Mouse (Mus musculus): ENCODE results near the gene Dusp3. TPM values are rescaled to one million over a fixed set of nuclear protein-coding genes. Genes with fewer than 3 reads are reported as not detected.

The Dusp3 gene
- polyA plus RNA-seq, 1 experiment: 81.1 TPM

DNA sequence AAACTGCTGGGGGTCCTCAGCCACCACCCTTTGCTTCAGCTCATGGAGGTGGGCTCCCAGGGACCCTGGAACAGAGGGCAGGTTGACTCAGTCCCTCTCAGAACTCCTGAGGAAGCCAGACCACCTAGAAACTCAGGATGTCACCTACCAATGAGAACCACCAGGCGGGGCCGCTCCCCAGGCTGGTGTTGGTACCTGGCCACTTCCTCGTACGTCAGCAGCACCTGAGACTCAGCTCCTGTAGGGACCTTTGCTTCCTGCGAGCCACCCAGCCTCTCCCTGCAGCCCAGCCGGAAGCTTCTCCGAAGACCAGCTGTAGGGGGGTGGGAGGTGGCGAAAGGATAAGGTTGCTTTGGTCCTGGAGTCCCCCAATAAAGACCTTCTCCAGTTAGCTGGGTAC is 21.6 kb upstream of the Dusp3 start:
- H3ac ChIP-seq (ENCODE audit: control insufficient read depth, insufficient read length): no peak overlapping the region
- no peak overlapping the region for H3K4me2 ChIP-seq (ENCODE audit: low read depth)
- H3K79me2 ChIP-seq (ENCODE audit: control insufficient read depth, insufficient read depth): no peaks in the 10 kb centered on the region
- peaks cover 14% of the 10 kb centered on the region for H3K27me3 ChIP-seq (ENCODE audit: control insufficient read depth, insufficient read depth, insufficient read length)
- no peaks in the 10 kb centered on the region for H3K36me3 ChIP-seq (ENCODE audit: control insufficient read depth, insufficient read depth)
- TF ChIP-seq REST (IDR thresholded peaks at IDR 0.05; ENCODE audit: insufficient read depth, insufficient read length): no peak
- TF ChIP-seq MYOD1 (IDR thresholded peaks at IDR 0.05; ENCODE audit: control insufficient read depth in 1 of 3, insufficient read length in 2 of 3, low read depth in 2 of 3): no peak
- no peak for TF ChIP-seq USF1 (IDR thresholded peaks at IDR 0.05; ENCODE audit: low read depth)
- TF ChIP-seq TCF3 (IDR thresholded peaks at IDR 0.05; ENCODE audit: insufficient read length, low read depth): no peak
- no peak for TF ChIP-seq MAX (IDR thresholded peaks at IDR 0.05; ENCODE audit: low read depth)
- no peak for TF ChIP-seq CEBPB (IDR thresholded peaks at IDR 0.05; ENCODE audit: insufficient read depth, poor library complexity, severe bottlenecking)
- TF ChIP-seq TCF12 (IDR thresholded peaks at IDR 0.05; ENCODE audit: insufficient read depth, poor library complexity, severe bottlenecking): no peak
- no peak for TF ChIP-seq MYOG (IDR thresholded peaks at IDR 0.05; ENCODE audit: control insufficient read depth in 1 of 3, insufficient read depth in 1 of 3, insufficient read length in 2 of 3, low read depth in 2 of 3)
- no peak for TF ChIP-seq E2F4 (IDR thresholded peaks at IDR 0.05; ENCODE audit: insufficient read depth)
- H3K4me3 ChIP-seq: no peak overlapping the region

DNA sequence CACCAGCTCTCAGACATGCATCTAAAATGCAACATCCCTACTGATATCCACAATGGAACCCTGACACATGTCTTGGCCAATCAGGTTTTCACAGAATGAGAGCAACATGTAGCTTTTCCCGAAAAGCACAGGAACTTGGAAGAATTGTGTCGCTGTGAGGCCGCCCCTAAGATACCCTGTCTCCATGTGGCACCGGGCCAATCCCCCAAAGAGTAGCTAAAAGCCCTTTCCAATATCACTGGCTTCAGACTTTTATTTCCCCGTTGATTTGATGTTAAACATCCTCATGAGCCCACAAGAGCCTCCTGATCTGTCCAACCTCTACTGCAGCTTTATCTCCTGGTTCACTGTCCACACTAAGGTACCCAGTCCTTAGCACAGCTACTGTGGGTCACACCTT is 19.9 kb upstream of the Dusp3 start:
- H3K4me3 ChIP-seq: no peak overlapping the region
- no peak overlapping the region for H3ac ChIP-seq (ENCODE audit: control insufficient read depth, insufficient read length)
- peaks cover 18% of the 10 kb centered on the region for H3K27me3 ChIP-seq (ENCODE audit: control insufficient read depth, insufficient read depth, insufficient read length)
- TF ChIP-seq TCF12 (IDR thresholded peaks at IDR 0.05; ENCODE audit: insufficient read depth, poor library complexity, severe bottlenecking) (no peak), E2F4 (IDR thresholded peaks at IDR 0.05; ENCODE audit: insufficient read depth) (no peak), CEBPB (IDR thresholded peaks at IDR 0.05; ENCODE audit: insufficient read depth, poor library complexity, severe bottlenecking) (no peak), MAX (IDR thresholded peaks at IDR 0.05; ENCODE audit: low read depth) (no peak), REST (IDR thresholded peaks at IDR 0.05; ENCODE audit: insufficient read depth, insufficient read length) (no peak), POLR2AphosphoS2 (IDR thresholded peaks at IDR 0.05; ENCODE audit: insufficient read length, low read depth) (no peak), MYOD1 (IDR thresholded peaks at IDR 0.05; ENCODE audit: control insufficient read depth in 1 of 3, insufficient read length in 2 of 3, low read depth in 2 of 3) (no peak), TCF3 (IDR thresholded peaks at IDR 0.05; ENCODE audit: insufficient read length, low read depth) (no peak), SRF (IDR thresholded peaks at IDR 0.05; ENCODE audit: control insufficient read depth, insufficient read length, low read depth) (no peak), POLR2A (IDR thresholded peaks at IDR 0.05; ENCODE audit: insufficient read length, low read depth) (no peak), MYOG (IDR thresholded peaks at IDR 0.05; ENCODE audit: control insufficient read depth in 1 of 3, insufficient read depth in 1 of 3, insufficient read length in 2 of 3, low read depth in 2 of 3) (no peak), USF1 (IDR thresholded peaks at IDR 0.05; ENCODE audit: low read depth) (no peak)
- H3K79me2 ChIP-seq (ENCODE audit: control insufficient read depth, insufficient read depth): no peaks in the 10 kb centered on the region
- H3K36me3 ChIP-seq (ENCODE audit: control insufficient read depth, insufficient read depth): no peaks in the 10 kb centered on the region
- H3K4me2 ChIP-seq (ENCODE audit: low read depth): no peak overlapping the region

DNA sequence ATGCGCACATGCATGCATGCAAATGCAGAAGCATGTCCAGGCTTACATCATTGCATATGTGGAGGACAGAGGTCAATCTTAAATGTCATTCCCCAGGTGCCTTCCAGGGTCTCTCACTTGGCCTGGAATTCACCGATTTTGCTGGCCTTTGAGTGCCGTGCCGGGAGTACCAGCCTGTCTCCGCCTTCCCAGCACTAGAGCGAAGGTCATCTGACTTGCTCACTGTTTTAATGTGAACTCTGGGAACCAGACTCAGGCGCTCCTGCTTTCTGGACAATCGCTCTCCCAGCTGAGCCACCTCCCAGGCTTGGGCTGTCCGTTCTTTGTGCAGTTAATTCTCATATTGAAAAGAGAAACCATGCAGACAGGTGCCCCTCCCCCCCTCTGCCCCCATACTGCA is 19.5 kb upstream of the Dusp3 start:
- Histone ChIP-seq H3K36me3 (ENCODE audit: control insufficient read depth, insufficient read depth) (no peaks in the 10 kb centered on the region), H3K27me3 (ENCODE audit: control insufficient read depth, insufficient read depth, insufficient read length) (peaks cover 18% of the 10 kb centered on the region), H3ac (ENCODE audit: control insufficient read depth, insufficient read length) (no peak overlapping the region), H3K79me2 (ENCODE audit: control insufficient read depth, insufficient read depth) (no peaks in the 10 kb centered on the region), H3K4me2 (ENCODE audit: low read depth) (no peak overlapping the region), H3K4me3 (no peak overlapping the region)
- no peak for TF ChIP-seq TCF3 (IDR thresholded peaks at IDR 0.05; ENCODE audit: insufficient read length, low read depth)
- TF ChIP-seq TCF12 (IDR thresholded peaks at IDR 0.05; ENCODE audit: insufficient read depth, poor library complexity, severe bottlenecking): no peak
- no peak for TF ChIP-seq POLR2AphosphoS2 (IDR thresholded peaks at IDR 0.05; ENCODE audit: insufficient read length, low read depth)
- no peak for TF ChIP-seq REST (IDR thresholded peaks at IDR 0.05; ENCODE audit: insufficient read depth, insufficient read length)
- TF ChIP-seq E2F4 (IDR thresholded peaks at IDR 0.05; ENCODE audit: insufficient read depth): no peak

DNA sequence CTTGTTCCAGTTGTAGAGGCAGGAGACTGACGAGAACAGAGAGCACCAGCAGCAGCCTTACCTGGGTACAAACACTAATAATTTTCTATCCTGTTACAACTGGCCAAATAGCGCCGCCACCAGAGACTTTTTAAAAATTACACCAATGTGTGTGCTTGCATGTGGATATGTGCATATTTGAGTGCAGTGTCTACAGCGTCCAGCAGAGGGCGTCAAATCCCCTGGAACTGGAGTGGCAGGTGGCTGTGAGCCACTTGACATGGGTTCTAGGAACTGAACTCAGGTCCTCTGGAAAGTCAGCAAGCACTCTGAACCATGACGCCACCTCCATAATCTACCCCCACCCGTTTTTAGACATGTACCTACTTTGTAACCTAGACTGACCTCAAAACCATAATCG is 17.4 kb upstream of the Dusp3 start:
- no peaks in the 10 kb centered on the region for H3K36me3 ChIP-seq (ENCODE audit: control insufficient read depth, insufficient read depth)
- TF ChIP-seq TCF3 (IDR thresholded peaks at IDR 0.05; ENCODE audit: insufficient read length, low read depth): no peak
- no peak for TF ChIP-seq POLR2AphosphoS2 (IDR thresholded peaks at IDR 0.05; ENCODE audit: insufficient read length, low read depth)
- no peak for TF ChIP-seq MYOG (IDR thresholded peaks at IDR 0.05; ENCODE audit: control insufficient read depth in 1 of 3, insufficient read depth in 1 of 3, insufficient read length in 2 of 3, low read depth in 2 of 3)
- no peak for TF ChIP-seq MYOD1 (IDR thresholded peaks at IDR 0.05; ENCODE audit: control insufficient read depth in 1 of 3, insufficient read length in 2 of 3, low read depth in 2 of 3)
- no peak for TF ChIP-seq POLR2A (IDR thresholded peaks at IDR 0.05; ENCODE audit: insufficient read length, low read depth)
- no peak for TF ChIP-seq USF1 (IDR thresholded peaks at IDR 0.05; ENCODE audit: low read depth)
- TF ChIP-seq E2F4 (IDR thresholded peaks at IDR 0.05; ENCODE audit: insufficient read depth): no peak
- TF ChIP-seq CEBPB (IDR thresholded peaks at IDR 0.05; ENCODE audit: insufficient read depth, poor library complexity, severe bottlenecking): no peak
- no peak for TF ChIP-seq REST (IDR thresholded peaks at IDR 0.05; ENCODE audit: insufficient read depth, insufficient read length)
- TF ChIP-seq TCF12 (IDR thresholded peaks at IDR 0.05; ENCODE audit: insufficient read depth, poor library complexity, severe bottlenecking): no peak
- no peak for TF ChIP-seq MAX (IDR thresholded peaks at IDR 0.05; ENCODE audit: low read depth)
- no peak for TF ChIP-seq SRF (IDR thresholded peaks at IDR 0.05; ENCODE audit: control insufficient read depth, insufficient read length, low read depth)

DNA sequence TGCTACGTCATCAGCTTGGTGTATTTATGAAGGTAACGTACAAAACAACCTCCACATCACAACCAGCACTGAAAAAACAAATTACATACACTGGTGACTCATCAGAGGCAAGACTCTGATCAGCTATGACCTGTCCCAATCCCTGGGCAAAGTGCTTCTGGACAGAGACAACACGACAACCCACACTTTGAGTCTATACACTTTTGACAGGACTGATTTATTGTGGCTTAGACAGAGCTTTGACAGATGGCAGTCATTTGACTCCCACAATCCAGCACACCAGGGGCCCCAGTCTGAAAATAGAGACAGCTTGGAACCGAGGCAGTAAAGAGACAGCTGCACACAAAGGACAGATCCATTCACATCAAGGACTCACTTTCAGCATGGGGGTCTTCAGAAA is 12.7 kb upstream of the Dusp3 start:
- TF ChIP-seq MYOG (IDR thresholded peaks at IDR 0.05; ENCODE audit: control insufficient read depth in 1 of 3, insufficient read depth in 1 of 3, insufficient read length in 2 of 3, low read depth in 2 of 3) (no peak), SRF (IDR thresholded peaks at IDR 0.05; ENCODE audit: control insufficient read depth, insufficient read length, low read depth) (no peak), POLR2A (IDR thresholded peaks at IDR 0.05; ENCODE audit: insufficient read length, low read depth) (no peak), POLR2AphosphoS2 (IDR thresholded peaks at IDR 0.05; ENCODE audit: insufficient read length, low read depth) (no peak), TCF12 (IDR thresholded peaks at IDR 0.05; ENCODE audit: insufficient read depth, poor library complexity, severe bottlenecking) (no peak), MAX (IDR thresholded peaks at IDR 0.05; ENCODE audit: low read depth) (no peak), CEBPB (IDR thresholded peaks at IDR 0.05; ENCODE audit: insufficient read depth, poor library complexity, severe bottlenecking) (no peak), TCF3 (IDR thresholded peaks at IDR 0.05; ENCODE audit: insufficient read length, low read depth) (no peak), E2F4 (IDR thresholded peaks at IDR 0.05; ENCODE audit: insufficient read depth) (no peak), REST (IDR thresholded peaks at IDR 0.05; ENCODE audit: insufficient read depth, insufficient read length) (no peak), MYOD1 (IDR thresholded peaks at IDR 0.05; ENCODE audit: control insufficient read depth in 1 of 3, insufficient read length in 2 of 3, low read depth in 2 of 3) (no peak), USF1 (IDR thresholded peaks at IDR 0.05; ENCODE audit: low read depth) (no peak)
- no peak overlapping the region for H3K4me3 ChIP-seq
- H3K36me3 ChIP-seq (ENCODE audit: control insufficient read depth, insufficient read depth): no peaks in the 10 kb centered on the region
- H3ac ChIP-seq (ENCODE audit: control insufficient read depth, insufficient read length): no peak overlapping the region
- no peak overlapping the region for H3K4me2 ChIP-seq (ENCODE audit: low read depth)
- peaks cover 11% of the 10 kb centered on the region for H3K27me3 ChIP-seq (ENCODE audit: control insufficient read depth, insufficient read depth, insufficient read length)
- no peaks in the 10 kb centered on the region for H3K79me2 ChIP-seq (ENCODE audit: control insufficient read depth, insufficient read depth)

More for the DNA sequence above, 17.4 kb upstream of the Dusp3 start:
- Histone ChIP-seq H3K27me3 (ENCODE audit: control insufficient read depth, insufficient read depth, insufficient read length) (peaks cover 13% of the 10 kb centered on the region), H3ac (ENCODE audit: control insufficient read depth, insufficient read length) (no peak overlapping the region), H3K79me2 (ENCODE audit: control insufficient read depth, insufficient read depth) (no peaks in the 10 kb centered on the region), H3K4me3 (no peak overlapping the region), H3K4me2 (ENCODE audit: low read depth) (no peak overlapping the region)
